Mouse (Mus musculus) liver, postnatal 0 days (tissue): Measurements from ENCODE around the gene Olfr314.

Experiments used
- CTCF ChIP-seq: sonication (generic); IDR thresholded peaks from 2 replicates; pipeline ENCODE4 v1.5.1; 2016; ENCODE audit warnings: antibody characterized with exemption, low read depth
- EP300 ChIP-seq: IDR thresholded peaks from 2 replicates; pipeline ENCODE4 v1.6.1; 2016; ENCODE audit warnings: antibody characterized with exemption, low read depth, mild to moderate bottlenecking

DNA sequence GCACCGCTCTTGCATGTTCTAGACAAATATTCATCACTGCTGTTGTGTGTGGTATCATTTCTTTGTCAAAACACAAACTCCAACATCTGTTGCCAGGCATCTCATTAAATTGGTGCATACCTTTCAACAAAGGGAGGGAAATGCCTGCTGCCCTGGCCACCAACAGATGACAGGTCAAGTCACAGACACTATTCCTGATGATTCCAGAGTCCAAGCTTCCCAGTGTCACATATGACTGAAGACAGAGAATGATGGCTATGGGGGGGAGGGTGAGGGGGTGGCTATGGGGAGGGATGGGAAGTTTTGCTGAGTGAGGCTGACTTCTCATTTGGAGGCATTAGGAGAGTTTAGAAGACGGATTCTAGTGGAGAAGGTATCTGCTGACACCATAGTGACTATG, 1.4 kb downstream of the Olfr314 start:
- TF ChIP-seq CTCF (no peak), EP300 (no peak)
